Mouse (Mus musculus) gastrocnemius, postnatal 14 days (tissue): Measurements from ENCODE around the gene Kcnj6. TPM values are rescaled to one million over a fixed set of nuclear protein-coding genes. Genes with fewer than 3 reads are reported as not detected.

ENCODE experiments used
- DNase-seq: peaks from one replicate; pipeline ENCODE4 v3.0.0; 2021; ENCODE audit warnings: mixed read lengths
- intact Hi-C: fragments of 180-260 bp; cut with DNase I; formaldehyde crosslinking; loops from one replicate; pipeline ENCODE4 v1.15.1; 2025; ENCODE audit warnings: low total_unique reads
- long read RNA-seq, 2 experiments: library from polyadenylated mRNA; stranded (forward); transcript quantifications; one replicate each; pipeline ENCODE4 v2.0.0; 2021
- total RNA-seq, 2 experiments: library from RNA; stranded (reverse); gene quantifications; 2 replicates each; pipeline ENCODE4 v1.2.3; 2021

The Kcnj6 gene
- total RNA-seq, result under 1 TPM in 1 of 2 experiments, not detected in 1; 0.10 TPM
- long read RNA-seq, experiment 1, result 0 reads
- long read RNA-seq, experiment 2, result 0 reads

DNA sequence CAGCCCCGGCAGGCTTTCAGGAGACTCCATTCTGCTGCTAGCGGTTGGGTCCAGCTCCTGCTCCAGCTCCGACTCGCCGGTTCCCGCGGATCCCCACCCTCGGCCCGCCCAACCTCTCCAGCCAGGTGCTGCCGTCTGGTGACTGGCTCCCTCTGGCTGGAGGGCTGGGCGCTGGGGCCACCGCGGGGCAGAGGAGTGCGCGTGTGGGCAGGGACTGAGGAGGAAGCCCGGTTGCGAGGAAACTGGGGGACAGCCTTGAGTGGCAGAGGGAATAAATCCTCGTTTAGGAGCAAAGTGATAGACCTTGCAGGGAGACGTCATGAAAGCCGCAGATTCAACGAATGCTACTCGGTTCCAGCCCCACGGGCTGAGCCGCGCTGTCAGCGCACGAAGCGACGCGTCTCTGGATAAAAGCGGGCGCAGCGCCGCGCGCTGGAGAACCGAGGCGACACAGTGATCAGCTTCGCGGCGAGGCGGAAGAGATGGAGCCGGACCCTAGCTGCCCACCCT lies at the start of gene Kcnj6:
Gene Kcnj6, minus strand, starts transcription at position 362 of the 510 bp plus-strand sequence.
- intact Hi-C loops, result no loop called here
- no peak for DNase-seq

GRCm38 (mm10) chr16:95009937-95010336 lies 12.4 kb upstream of the Kcnj6 start:
- intact Hi-C loops, result no loop called here
- DNase-seq, result no peak

DNA sequence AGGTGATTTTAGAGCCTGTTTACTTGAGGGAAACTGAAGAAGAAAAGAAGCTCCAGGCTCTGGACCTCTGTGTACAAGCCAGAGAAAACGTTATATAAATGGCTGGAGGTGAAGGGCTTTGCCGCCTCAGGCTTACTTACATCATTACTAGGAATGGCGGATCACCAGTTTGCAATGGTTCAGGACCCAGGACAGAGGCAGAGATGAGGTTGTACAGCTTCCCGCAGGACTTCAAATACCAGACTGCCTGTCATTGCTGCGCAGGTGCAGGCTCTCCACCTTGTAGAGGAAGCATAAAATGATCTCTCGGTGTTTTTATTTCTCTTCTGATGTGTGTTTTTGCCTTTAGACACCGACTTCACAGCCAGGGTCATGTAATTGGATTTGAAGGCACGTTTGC lies 7.1 kb upstream of the Kcnj6 start:
- intact Hi-C loops, result no loop called here

GRCm38 (mm10) chr16:94999551-94999950 lies 2.0 kb upstream of the Kcnj6 start:
- intact Hi-C loops, result no loop called here
- DNase-seq, result no peak

More for the DNA sequence above, 7.1 kb upstream of the Kcnj6 start:
- DNase-seq, result no peak

DNA sequence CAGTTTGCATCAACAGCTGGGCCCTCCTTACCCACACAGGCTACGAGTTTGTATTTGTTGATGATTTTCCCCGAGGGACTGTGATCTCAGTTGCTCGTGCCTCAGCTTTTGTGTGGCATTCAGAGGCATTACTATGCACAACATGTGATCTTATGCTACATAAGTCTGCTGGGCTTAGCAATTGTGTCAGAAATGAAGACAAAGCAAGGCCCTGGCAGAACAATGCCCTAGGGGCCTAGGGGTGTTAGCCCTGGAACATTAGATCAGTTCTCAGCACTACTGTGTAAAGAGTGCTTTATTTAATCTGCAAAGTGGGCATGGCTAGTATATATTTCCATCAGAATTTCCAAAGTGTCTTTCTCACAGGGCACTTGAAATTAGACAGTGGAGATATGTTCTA lies 1.5 kb upstream of the Kcnj6 start:
- intact Hi-C loops, result no loop called here
- no peak for DNase-seq

DNA sequence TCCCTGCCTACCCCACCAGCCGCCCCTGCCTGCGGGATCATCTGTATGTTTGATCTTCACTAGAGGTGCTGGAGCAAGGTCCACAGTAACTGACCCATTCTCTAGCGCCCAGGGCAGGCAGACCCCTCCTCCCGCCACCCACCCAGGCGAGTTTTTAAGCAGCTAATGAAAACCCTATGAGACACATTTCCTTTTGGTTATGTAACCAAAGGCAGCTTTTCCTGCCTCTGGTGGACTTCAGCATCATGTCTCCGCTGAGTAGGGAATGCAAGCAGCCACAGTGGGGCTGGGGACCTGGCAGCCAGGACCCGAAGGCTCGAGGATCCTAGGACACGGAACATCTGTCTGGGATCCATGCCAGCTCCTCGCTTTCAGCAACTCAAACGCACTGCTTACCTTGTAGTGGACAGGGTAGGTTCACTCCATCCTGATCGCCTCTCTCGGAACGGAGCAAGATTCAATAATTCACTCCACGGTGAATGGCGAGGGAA lies 665 bp downstream of the Kcnj6 start:
- DNase-seq, result no peak
- intact Hi-C loops, result no loop called here

GRCm38 (mm10) chr16:94995542-94996131 lies 1.9 kb downstream of the Kcnj6 start:
- no peak for DNase-seq
- intact Hi-C loops, result no loop called here

- intact Hi-C loops, result no loop called here
Observed at GRCm38 (mm10) chr16:94994924-94995323, 2.6 kb downstream of the Kcnj6 start.

GRCm38 (mm10) chr16:94994148-94994547 lies 3.4 kb downstream of the Kcnj6 start:
- intact Hi-C loops, result no loop called here
- DNase-seq, result no peak

More at GRCm38 (mm10) chr16:94994924-94995323, 2.6 kb downstream of the Kcnj6 start:
- DNase-seq, result no peak

GRCm38 (mm10) chr16:94990114-94990513 lies 7.4 kb downstream of the Kcnj6 start:
- no peak for DNase-seq
- intact Hi-C loops, result no loop called here

- no peak for DNase-seq
- intact Hi-C loops, result no loop called here
Observed at GRCm38 (mm10) chr16:94986731-94987130, 10.8 kb downstream of the Kcnj6 start.

DNA sequence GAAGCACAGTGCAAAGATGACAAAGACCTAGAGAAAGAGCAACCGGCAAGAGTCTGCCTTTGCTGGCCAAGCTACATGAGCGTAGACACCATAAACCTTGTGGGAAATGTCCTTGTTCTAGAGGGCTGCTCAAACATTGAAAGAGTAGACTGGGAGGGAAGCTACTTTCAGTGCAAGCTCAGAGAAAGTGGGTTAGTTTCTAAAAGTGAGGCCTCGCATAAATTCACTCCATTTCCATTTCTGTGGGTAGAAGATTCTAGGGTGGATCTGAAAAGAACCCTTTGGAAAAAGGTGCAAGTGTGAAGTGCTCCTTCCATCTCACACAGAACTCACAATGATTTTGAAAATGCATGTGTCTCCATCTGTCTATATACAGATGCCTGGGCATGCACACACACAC lies 13.2 kb downstream of the Kcnj6 start:
- no peak for DNase-seq
- intact Hi-C loops, result no loop called here

- intact Hi-C loops, result no loop called here
- no peak for DNase-seq
Observed at GRCm38 (mm10) chr16:94980374-94980773, 17.1 kb downstream of the Kcnj6 start.

DNA sequence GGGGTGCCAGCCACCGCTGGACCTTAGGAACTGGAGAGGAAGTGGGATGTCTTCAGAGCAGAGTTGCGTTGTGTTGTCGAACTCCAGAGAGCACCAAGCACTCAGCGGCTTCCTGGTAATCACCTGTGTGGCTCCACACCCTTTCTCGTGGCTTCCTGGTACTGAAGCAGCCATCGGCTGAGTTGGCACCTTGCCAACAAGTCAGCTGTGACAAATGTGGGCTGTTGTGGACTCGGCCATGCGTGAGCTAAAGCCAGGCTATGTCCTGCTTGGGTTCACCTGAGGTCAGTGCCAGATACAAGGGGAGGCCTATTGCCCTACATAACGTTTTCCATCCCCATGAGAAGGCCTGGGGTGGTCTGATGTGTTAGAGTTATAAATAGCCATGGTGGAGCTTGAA lies 18.0 kb downstream of the Kcnj6 start:
- intact Hi-C loops, result loop anchor here (10.0 kb wide), 1 partner anchor 195 kb away; no protein-coding TSS in a partner anchor

GRCm38 (mm10) chr16:94972080-94972855 lies 25.2 kb downstream of the Kcnj6 start:
- peak; percentile 20 for DNase-seq
- intact Hi-C loops, result loop anchor here (10.0 kb wide), 1 partner anchor 187 kb away; no protein-coding TSS in a partner anchor

More for the DNA sequence above, 18.0 kb downstream of the Kcnj6 start:
- DNase-seq, result no peak

- intact Hi-C loops, result no loop called here
- DNase-seq, result no peak
Observed at GRCm38 (mm10) chr16:94968941-94969340, 28.6 kb downstream of the Kcnj6 start.

GRCm38 (mm10) chr16:94968472-94968871 lies 29.0 kb downstream of the Kcnj6 start:
- DNase-seq, result no peak
- intact Hi-C loops, result no loop called here

GRCm38 (mm10) chr16:94957156-94957828 lies 40.2 kb downstream of the Kcnj6 start:
- DNase-seq, result no peak
- intact Hi-C loops, result no loop called here

GRCm38 (mm10) chr16:94956410-94956809 lies 41.1 kb downstream of the Kcnj6 start:
- DNase-seq, result no peak
- intact Hi-C loops, result no loop called here

GRCm38 (mm10) chr16:94953294-94953693 lies 44.2 kb downstream of the Kcnj6 start:
- DNase-seq, result no peak
- intact Hi-C loops, result no loop called here
